Mouse (Mus musculus): ENCODE data around the gene Wfdc21. TPM values are rescaled to one million over a fixed set of nuclear protein-coding genes. Genes with fewer than 3 reads are reported as not detected.

Wfdc21 gene
- polyA plus RNA-seq, 1 experiment, result not detected

DNA sequence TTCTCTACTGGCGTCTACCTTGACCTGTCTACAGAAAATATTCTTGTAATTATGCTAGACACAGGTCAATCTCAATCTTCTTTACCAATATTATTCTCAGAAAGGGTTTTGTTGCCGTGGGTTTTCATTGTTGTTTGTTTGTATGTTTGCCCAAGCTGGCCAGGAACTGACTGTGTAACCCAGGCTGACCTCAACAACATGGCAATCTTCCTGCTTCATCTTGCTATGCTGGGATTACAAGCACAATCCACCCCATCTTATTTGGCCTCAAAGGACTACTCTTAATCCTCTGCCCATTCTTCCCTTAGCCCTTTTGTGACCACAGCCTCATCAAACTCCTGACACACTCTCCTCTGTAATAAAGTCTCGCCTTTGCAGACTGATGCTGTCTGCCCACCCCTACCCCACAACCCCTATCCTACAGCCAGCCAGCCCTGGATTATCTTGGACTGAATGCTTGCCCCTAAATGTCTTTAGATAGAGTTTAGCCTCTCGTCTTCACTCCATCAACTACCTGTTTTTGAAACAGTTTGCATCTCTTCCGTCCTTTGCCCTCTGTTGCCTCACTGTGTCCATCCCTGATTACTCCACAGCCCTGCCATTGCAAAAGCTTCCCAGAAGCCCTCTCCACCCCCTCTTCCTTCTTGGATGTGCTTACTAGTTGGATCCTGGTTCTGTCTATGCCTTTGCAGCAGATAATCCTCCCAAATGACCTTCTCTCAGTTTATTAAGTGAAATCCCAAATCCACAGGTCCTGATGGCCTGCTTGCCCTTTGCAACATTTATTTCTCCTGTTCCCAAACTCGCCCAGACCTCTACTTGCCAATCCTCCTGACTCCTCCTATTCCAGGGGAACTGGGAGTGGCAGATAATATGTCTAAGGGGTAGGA lies 881 bp downstream of the Wfdc21 start:
- Histone ChIP-seq H3K27ac (ENCODE audit: insufficient read depth, low read length) (no peak overlapping the region), H3K4me3 (ENCODE audit: insufficient read depth, low read length) (no peak overlapping the region), H3K4me1 (ENCODE audit: control insufficient read depth, insufficient read depth, low read length) (no peaks in the 10 kb centered on the region)
- no peak for TF ChIP-seq POLR2A (IDR thresholded peaks at IDR 0.05; ENCODE audit: low read depth, low read length)
- no peak for TF ChIP-seq CTCF (IDR thresholded peaks at IDR 0.05; ENCODE audit: borderline replicate concordance, insufficient read depth, low read length)

DNA sequence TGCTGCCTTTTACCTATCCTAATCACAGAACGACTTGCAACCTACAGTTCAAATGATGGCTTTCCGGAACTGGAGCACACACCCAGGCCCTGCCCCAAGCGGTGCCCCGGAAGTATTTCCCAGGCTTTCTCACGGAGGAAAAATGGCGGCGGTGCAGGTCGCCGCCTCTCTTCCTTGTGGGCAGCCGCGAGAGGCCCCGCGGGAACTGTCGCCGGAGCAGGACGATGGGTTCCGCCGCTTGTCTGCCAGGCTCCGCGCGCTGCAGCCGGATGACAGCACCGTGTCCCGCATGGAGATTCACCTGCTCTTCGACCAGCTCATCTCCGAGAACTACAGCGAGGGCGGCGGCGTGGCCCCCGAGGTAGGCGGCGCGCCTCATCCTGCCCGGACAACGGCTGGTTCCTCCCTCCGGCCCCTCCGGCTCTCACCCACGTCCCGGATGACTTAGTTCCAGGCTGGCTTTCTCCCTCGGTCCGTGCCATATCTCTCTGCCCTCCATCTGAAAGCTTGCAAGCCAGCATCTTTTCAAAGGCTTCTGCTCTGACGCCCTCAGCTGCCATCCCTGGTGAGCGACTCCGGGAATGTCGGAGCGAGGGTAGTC lies 6.9 kb downstream of the Wfdc21 start, which contains the start of gene Heatr6:
Gene Heatr6 (plus strand): TSS at position 116 of the 601 bp plus-strand sequence.
- Histone ChIP-seq H3K4me1 (ENCODE audit: control insufficient read depth, insufficient read depth, low read length) (no peaks in the 10 kb centered on the region), H3K4me3 (ENCODE audit: insufficient read depth, low read length) (peak within 1 kb of the TSS; percentile 78), H3K27ac (ENCODE audit: insufficient read depth, low read length) (peak within 1 kb of the TSS; percentile 49)
- TF ChIP-seq CTCF (IDR thresholded peaks at IDR 0.05; ENCODE audit: borderline replicate concordance, insufficient read depth, low read length) (no peak), POLR2A (IDR thresholded peaks at IDR 0.05; ENCODE audit: low read depth, low read length) (peak; percentile 66)

DNA sequence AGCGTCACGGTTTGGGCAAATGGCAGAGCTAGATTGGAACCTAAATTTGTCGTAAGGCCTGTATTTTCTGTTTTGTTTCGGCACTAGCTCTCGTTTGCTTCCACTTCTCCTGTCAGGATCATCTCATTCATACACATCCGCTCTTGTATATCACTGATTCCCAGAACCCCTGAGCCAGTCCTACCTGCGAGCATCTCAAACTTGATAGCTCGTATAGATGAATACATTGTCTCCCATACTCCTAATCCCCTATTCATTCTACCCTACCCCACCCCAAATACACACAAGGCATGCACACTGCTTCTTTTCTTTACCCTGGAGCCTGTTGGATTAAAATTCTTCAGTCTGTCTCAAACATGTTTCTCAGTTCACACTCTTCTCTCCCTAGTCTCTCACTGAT lies 7.5 kb downstream of the Wfdc21 start:
- Histone ChIP-seq H3K4me3 (ENCODE audit: insufficient read depth, low read length) (peak overlapping the region; percentile 78), H3K27ac (ENCODE audit: insufficient read depth, low read length) (peak overlapping the region; percentile 49; the same call in 1 of the 2 replicates), H3K4me1 (ENCODE audit: control insufficient read depth, insufficient read depth, low read length) (no peaks in the 10 kb centered on the region)
- no peak for TF ChIP-seq CTCF (IDR thresholded peaks at IDR 0.05; ENCODE audit: borderline replicate concordance, insufficient read depth, low read length)
- TF ChIP-seq POLR2A (IDR thresholded peaks at IDR 0.05; ENCODE audit: low read depth, low read length), result no peak

DNA sequence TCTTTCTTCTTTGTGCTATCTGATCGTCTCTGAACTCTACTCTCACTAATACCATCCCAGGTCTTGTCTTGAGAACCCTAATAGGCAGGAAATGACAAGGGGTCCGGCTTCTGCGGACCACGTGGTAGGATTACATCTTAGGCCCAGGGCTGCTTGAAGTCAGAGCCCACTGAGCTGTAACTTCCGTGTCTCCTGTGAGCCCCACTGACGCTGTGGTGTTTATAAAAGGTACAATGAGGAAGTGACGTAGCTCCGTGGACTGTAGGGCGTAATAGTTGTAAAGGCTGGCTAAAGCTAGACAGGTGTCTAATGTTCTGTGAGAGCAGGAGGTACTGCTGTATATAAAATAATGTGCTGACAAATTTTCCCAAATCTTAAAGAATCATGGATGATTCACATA lies 20.6 kb downstream of the Wfdc21 start:
- no peak for TF ChIP-seq CTCF (IDR thresholded peaks at IDR 0.05; ENCODE audit: borderline replicate concordance, insufficient read depth, low read length)
- TF ChIP-seq POLR2A (IDR thresholded peaks at IDR 0.05; ENCODE audit: low read depth, low read length), result no peak
- Histone ChIP-seq H3K4me1 (ENCODE audit: control insufficient read depth, insufficient read depth, low read length) (no peaks in the 10 kb centered on the region), H3K4me3 (ENCODE audit: insufficient read depth, low read length) (no peak overlapping the region), H3K27ac (ENCODE audit: insufficient read depth, low read length) (no peak overlapping the region)

DNA sequence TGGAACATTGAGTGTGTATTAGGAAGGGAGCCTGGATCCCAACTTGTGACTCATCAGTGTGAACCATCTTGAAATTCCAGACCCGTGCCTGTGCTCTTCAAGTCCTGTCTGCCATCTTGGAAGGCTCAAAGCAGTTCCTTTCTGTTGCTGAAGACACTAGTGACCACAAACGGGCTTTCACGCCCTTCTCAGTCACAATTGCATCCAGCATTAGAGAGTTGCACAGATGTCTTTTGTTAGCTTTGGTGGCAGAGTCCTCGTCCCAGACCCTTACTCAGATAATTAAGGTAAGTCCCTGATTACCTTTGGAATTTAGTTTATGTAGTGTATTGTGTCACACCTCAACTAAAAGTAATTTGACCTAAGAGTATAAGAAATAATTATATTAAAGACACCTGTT lies 22.2 kb downstream of the Wfdc21 start:
- no peak for TF ChIP-seq CTCF (IDR thresholded peaks at IDR 0.05; ENCODE audit: borderline replicate concordance, insufficient read depth, low read length)
- Histone ChIP-seq H3K4me1 (ENCODE audit: control insufficient read depth, insufficient read depth, low read length) (no peaks in the 10 kb centered on the region), H3K4me3 (ENCODE audit: insufficient read depth, low read length) (no peak overlapping the region), H3K27ac (ENCODE audit: insufficient read depth, low read length) (no peak overlapping the region)

DNA sequence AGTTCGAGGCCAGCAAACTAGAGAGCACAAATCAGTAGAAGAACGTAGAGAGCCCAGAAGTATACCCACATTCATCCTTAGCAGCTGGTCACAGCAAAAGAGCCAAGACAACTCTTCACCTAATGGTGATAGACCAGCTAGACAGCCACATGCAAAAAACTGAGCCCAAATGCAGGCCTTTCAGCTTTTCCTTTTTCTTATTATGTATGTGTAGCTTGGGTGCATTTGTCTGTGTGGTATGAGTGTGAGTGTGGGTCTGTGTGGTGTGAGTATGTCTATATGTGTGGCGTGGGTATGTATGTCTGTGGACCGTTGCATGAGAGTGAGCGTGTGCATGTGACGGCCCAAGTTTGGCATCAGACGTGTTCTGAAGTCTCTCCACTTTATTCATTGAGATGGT lies 24.3 kb downstream of the Wfdc21 start:
- no peak overlapping the region for H3K27ac ChIP-seq (ENCODE audit: insufficient read depth, low read length)
- no peak for TF ChIP-seq CTCF (IDR thresholded peaks at IDR 0.05; ENCODE audit: borderline replicate concordance, insufficient read depth, low read length)
- no peak for TF ChIP-seq POLR2A (IDR thresholded peaks at IDR 0.05; ENCODE audit: low read depth, low read length)
- no peaks in the 10 kb centered on the region for H3K4me1 ChIP-seq (ENCODE audit: control insufficient read depth, insufficient read depth, low read length)
- no peak overlapping the region for H3K4me3 ChIP-seq (ENCODE audit: insufficient read depth, low read length)

DNA sequence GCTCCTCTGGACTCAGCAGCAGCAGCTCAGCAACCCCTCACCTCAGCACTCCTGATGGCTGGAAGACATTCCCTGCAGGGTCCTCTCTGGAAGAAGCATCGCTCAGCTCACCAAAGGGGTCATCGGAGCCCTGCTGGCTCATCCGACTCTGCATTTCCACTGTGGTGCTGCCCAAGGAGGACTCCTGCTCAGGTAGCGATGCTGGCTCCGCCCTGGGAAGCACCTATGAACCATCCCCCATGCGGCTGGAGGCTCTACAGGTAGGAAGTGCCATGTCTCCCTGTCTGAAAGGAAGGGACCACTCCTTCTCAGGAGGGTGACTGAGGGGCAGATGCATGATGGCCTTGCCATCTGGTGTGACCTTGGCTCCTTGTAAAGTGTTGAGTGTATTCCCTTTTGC lies 25.6 kb downstream of the Wfdc21 start:
- Histone ChIP-seq H3K27ac (ENCODE audit: insufficient read depth, low read length) (no peak overlapping the region), H3K4me3 (ENCODE audit: insufficient read depth, low read length) (no peak overlapping the region), H3K4me1 (ENCODE audit: control insufficient read depth, insufficient read depth, low read length) (no peaks in the 10 kb centered on the region)
- no peak for TF ChIP-seq CTCF (IDR thresholded peaks at IDR 0.05; ENCODE audit: borderline replicate concordance, insufficient read depth, low read length)
- no peak for TF ChIP-seq POLR2A (IDR thresholded peaks at IDR 0.05; ENCODE audit: low read depth, low read length)

DNA sequence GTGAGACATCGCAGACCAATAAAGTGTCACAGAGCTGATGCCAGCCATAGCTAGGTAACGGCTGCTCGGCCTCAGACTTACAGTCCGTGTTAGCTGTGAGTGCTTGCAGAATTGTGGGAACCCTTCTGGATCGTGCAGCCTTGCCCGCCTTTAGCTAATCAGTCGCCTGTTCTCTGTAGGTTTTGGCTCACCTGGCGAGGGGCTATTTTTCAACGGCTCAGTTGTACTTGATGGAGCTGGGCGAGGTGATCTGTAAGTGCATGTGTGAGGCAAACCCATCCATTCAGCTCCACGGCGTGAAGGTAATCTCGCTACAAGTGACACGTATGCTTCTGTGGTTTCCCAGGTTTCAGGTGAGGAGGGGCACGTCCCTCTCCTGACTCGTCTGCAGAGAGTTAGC lies 27.0 kb downstream of the Wfdc21 start:
- no peak overlapping the region for H3K4me3 ChIP-seq (ENCODE audit: insufficient read depth, low read length)
- TF ChIP-seq CTCF (IDR thresholded peaks at IDR 0.05; ENCODE audit: borderline replicate concordance, insufficient read depth, low read length), result no peak
- no peak for TF ChIP-seq POLR2A (IDR thresholded peaks at IDR 0.05; ENCODE audit: low read depth, low read length)
- H3K27ac ChIP-seq (ENCODE audit: insufficient read depth, low read length), result no peak overlapping the region
- H3K4me1 ChIP-seq (ENCODE audit: control insufficient read depth, insufficient read depth, low read length), result no peaks in the 10 kb centered on the region

DNA sequence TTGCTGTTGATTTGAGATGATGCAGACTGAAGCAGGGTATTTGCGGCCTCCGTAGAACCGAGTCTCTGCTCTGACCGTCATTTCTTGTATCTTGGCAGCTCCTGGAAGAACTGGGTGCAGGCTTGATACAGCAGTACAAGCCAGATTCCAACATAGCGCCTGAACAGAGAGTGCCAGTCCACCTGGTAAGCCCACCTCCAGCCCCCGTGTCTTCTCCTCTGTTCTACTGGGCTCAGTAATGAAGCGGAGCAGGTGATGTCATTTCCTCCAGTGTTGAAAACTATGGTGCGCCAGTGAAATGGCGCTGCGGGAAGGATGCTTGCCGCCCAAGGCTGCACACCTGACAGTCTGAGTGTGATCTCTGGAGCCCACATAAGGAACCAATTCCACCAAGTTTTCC lies 27.6 kb downstream of the Wfdc21 start:
- TF ChIP-seq POLR2A (IDR thresholded peaks at IDR 0.05; ENCODE audit: low read depth, low read length) (no peak), CTCF (IDR thresholded peaks at IDR 0.05; ENCODE audit: borderline replicate concordance, insufficient read depth, low read length) (no peak)
- no peak overlapping the region for H3K4me3 ChIP-seq (ENCODE audit: insufficient read depth, low read length)
- H3K4me1 ChIP-seq (ENCODE audit: control insufficient read depth, insufficient read depth, low read length), result no peaks in the 10 kb centered on the region
- no peak overlapping the region for H3K27ac ChIP-seq (ENCODE audit: insufficient read depth, low read length)

DNA sequence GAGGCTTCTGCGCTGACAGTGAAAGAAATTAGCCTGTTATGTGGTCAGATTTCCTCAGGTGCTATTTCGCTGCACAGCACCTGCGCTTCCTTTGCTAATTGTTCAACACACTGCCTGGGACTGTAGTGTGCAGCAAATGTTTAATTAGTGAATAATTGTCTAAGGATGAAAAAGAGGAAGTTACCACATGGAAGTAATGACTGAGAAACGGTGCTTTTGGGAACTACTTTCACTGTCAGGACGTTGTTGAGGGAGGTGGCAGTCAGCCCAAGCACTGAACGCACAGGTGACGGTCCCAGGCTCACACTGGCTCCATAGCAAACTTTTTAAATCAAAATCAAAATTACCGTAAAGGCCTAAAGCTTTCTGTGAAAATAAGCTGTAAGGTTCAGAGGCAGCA lies 30.1 kb downstream of the Wfdc21 start:
- TF ChIP-seq POLR2A (IDR thresholded peaks at IDR 0.05; ENCODE audit: low read depth, low read length) (no peak), CTCF (IDR thresholded peaks at IDR 0.05; ENCODE audit: borderline replicate concordance, insufficient read depth, low read length) (no peak)
- Histone ChIP-seq H3K27ac (ENCODE audit: insufficient read depth, low read length) (no peak overlapping the region), H3K4me1 (ENCODE audit: control insufficient read depth, insufficient read depth, low read length) (no peaks in the 10 kb centered on the region), H3K4me3 (ENCODE audit: insufficient read depth, low read length) (no peak overlapping the region)

All from embryonic fibroblast, embryonic 13.5 days (primary cell).